Comparison of ENCODE assay signal across 21 mouse cellular contexts in genomic region chr4:97608728-97609127, GRCm38 (mm10).
DNase-seq lines count a peak whose midpoint lies in the region; ATAC-seq and TF ChIP-seq lines count a peak whose summit lies in the region.
"Had no signal": no experiment of that assay in that cellular context is flagged by ENCODE, and none has a peak within 500 bp of the region (broad histone marks: within the 10 kb centered on the region; RNA-seq: fewer than 3 reads in every experiment).

No protein-coding gene starts in this region.

- no peak overlapping the region for H3K9ac ChIP-seq in forebrain, postnatal 0 days
- no peak overlapping the region for H3K9ac ChIP-seq in hindbrain, postnatal 0 days (replicated peaks; ENCODE audit: low read length)
- H3K9ac ChIP-seq: embryonic facial prominence, embryonic 12.5 days; heart, embryonic 13.5 days; neural tube, embryonic 12.5 days had no signal

- no peak overlapping the region for H3K4me2 ChIP-seq in forebrain, postnatal 0 days (ENCODE audit: low read depth)
- no peak overlapping the region for H3K4me2 ChIP-seq in hindbrain, postnatal 0 days (ENCODE audit: low read depth, low read length)
- H3K4me2 ChIP-seq: embryonic facial prominence, embryonic 12.5 days; heart, embryonic 13.5 days; liver, embryonic 11.5 days; neural tube, embryonic 12.5 days had no signal

- no peaks in the 10 kb centered on the region for H3K27me3 ChIP-seq in forebrain, postnatal 0 days (ENCODE audit: insufficient read depth, low read length)
- no peaks in the 10 kb centered on the region for H3K27me3 ChIP-seq in hindbrain, postnatal 0 days (ENCODE audit: insufficient read depth, low read length)
- H3K27me3 ChIP-seq: embryonic facial prominence, embryonic 12.5 days; heart, embryonic 13.5 days; neural tube, embryonic 12.5 days had no signal

- peak; percentile 73 to 80 for DNase-seq in cerebellum, postnatal 10 days
- no peak for DNase-seq in cerebellum, adult 11-12 months
- DNase-seq in brain, embryonic 14.5 days (ENCODE audit: low read depth): peak; percentile 65
- DNase-seq in forebrain, postnatal 0 days: no peak
- DNase-seq in hindbrain, postnatal 0 days (ENCODE audit: low spot score): peak; percentile 42
- no peak for DNase-seq in right cerebral cortex, postnatal 10 days (ENCODE audit: low spot score in 2 of 2)
- no peak for DNase-seq in kidney, adult 11 months
- DNase-seq: heart, adult 11 months; heart, postnatal 4 days; lung, adult 2 months; lung, postnatal 36 days; thymus, adult 18-20 months had no signal

- H3K9me3 ChIP-seq in forebrain, postnatal 0 days (ENCODE audit: low read length): no peaks in the 10 kb centered on the region
- H3K9me3 ChIP-seq in hindbrain, postnatal 0 days (ENCODE audit: low read length): no peaks in the 10 kb centered on the region
- H3K9me3 ChIP-seq: embryonic facial prominence, embryonic 12.5 days; heart, embryonic 13.5 days; limb, embryonic 10.5 days; neural tube, embryonic 12.5 days had no signal

- no peaks in the 10 kb centered on the region for H3K36me3 ChIP-seq in forebrain, postnatal 0 days (ENCODE audit: insufficient read depth)
- no peaks in the 10 kb centered on the region for H3K36me3 ChIP-seq in hindbrain, postnatal 0 days (ENCODE audit: insufficient read depth, low read length)
- H3K36me3 ChIP-seq: embryonic facial prominence, embryonic 12.5 days; heart, embryonic 13.5 days; limb, embryonic 10.5 days; neural tube, embryonic 12.5 days had no signal

- 33% methylated on average over 8 of the region's 8 CpGs for WGBS in forebrain, postnatal 0 days
- 34% methylated on average over 8 of the region's 8 CpGs for WGBS in hindbrain, postnatal 0 days

- peaks cover 26% of the 10 kb centered on the region for H3K4me1 ChIP-seq in forebrain, postnatal 0 days (ENCODE audit: insufficient read depth)
- H3K4me1 ChIP-seq in hindbrain, postnatal 0 days (ENCODE audit: insufficient read depth, low read length): peaks cover 29% of the 10 kb centered on the region

- no peak for ATAC-seq in forebrain, postnatal 0 days
- ATAC-seq in hindbrain, postnatal 0 days: peak; percentile 33; the same call in 1 of the 2 replicates
- ATAC-seq in megakaryocyte, adult 5-6 weeks (ENCODE audit: poor library complexity, severe bottlenecking): no peak
- ATAC-seq: intestine, postnatal 0 days had no signal

- TF ChIP-seq POLR2A in brain, embryonic 14.5 days (IDR thresholded peaks at IDR 0.05; ENCODE audit: borderline replicate concordance, extremely low read depth, insufficient read depth, insufficient read length, poor library complexity, severe bottlenecking): no peak

- no peak for TF ChIP-seq CTCF in brain, embryonic 14.5 days (IDR thresholded peaks at IDR 0.05; ENCODE audit: borderline replicate concordance, extremely low read depth, insufficient read depth, insufficient read length)
- no peak for TF ChIP-seq CTCF in forebrain, postnatal 0 days (IDR thresholded peaks at IDR 0.05; ENCODE audit: low read depth)
- TF ChIP-seq CTCF in hindbrain, postnatal 0 days (IDR thresholded peaks at IDR 0.05; ENCODE audit: low read depth): no peak

- 0 out of 2 replicates have a peak overlapping the region, but pooled peaks have one; percentile 46 for H3K27ac ChIP-seq in forebrain, postnatal 0 days (ENCODE audit: low read depth, low read length)
- peak overlapping the region; percentile 74 for H3K27ac ChIP-seq in hindbrain, postnatal 0 days
- H3K27ac ChIP-seq: embryonic facial prominence, embryonic 12.5 days; heart, embryonic 13.5 days; kidney, postnatal 0 days; layer of hippocampus, adult 2 months; limb, embryonic 10.5 days; neural tube, embryonic 12.5 days had no signal

- H3K4me3 ChIP-seq in forebrain, postnatal 0 days (ENCODE audit: low read depth, low read length): no peak overlapping the region
- H3K4me3 ChIP-seq in hindbrain, postnatal 0 days (ENCODE audit: low read length): no peak overlapping the region
- H3K4me3 ChIP-seq: embryonic facial prominence, embryonic 12.5 days; heart, embryonic 13.5 days; layer of hippocampus, adult 2 months; limb, embryonic 10.5 days; neural tube, embryonic 12.5 days had no signal

Comparison
In these comparisons a context has a peak if more than half of its experiments do, and no peak if none do; other contexts are left out.
1. DNase-seq: peak in cerebellum, postnatal 10 days (2 of 2), brain, embryonic 14.5 days (single experiment) and hindbrain, postnatal 0 days (single experiment); none in cerebellum, adult 11-12 months (single experiment), forebrain, postnatal 0 days (single experiment), right cerebral cortex, postnatal 10 days (0 of 2) and kidney, adult 11 months (single experiment).